Mouse (Mus musculus) heart, postnatal 0 days (tissue): ENCODE results near the gene Dbndd1.

Experiments used
- CTCF ChIP-seq: IDR thresholded peaks from 2 replicates; pipeline ENCODE4 v1.5.1; 2016; ENCODE audit warnings: antibody characterized with exemption, control low read depth, low read depth
- EP300 ChIP-seq: IDR thresholded peaks from 2 replicates; pipeline ENCODE4 v1.6.1; 2016; ENCODE audit warnings: antibody characterized with exemption, low read depth

- no peak for TF ChIP-seq EP300
- no peak for TF ChIP-seq CTCF
Observed at GRCm38 (mm10) chr8:123527720-123528489, 12.6 kb upstream of the Dbndd1 start.
